Mouse (Mus musculus) kidney, postnatal 0 days (tissue): ENCODE measurements around the gene Gli2. TPM values are rescaled to one million over a fixed set of nuclear protein-coding genes. Genes with fewer than 3 reads are reported as not detected.
A peak's percentile ranks its signal among the peaks of the same experiment; 100 is the strongest.

Source experiments
- ATAC-seq: fragments of 200-750 bp; cut with Nextera tagmentation; replicated peaks from 2 replicates; pipeline ENCODE4 v1.8.0; 2017; ENCODE audit warnings: low read depth, moderate number of reproducible peaks, moderate TSS enrichment, moderate library complexity; ENCODE audit not compliant: low FRiP score
- DNase-seq: peaks from one replicate; pipeline ENCODE4 v3.0.0-alpha.2; 2016; ENCODE audit warnings: low spot score
- H3K27ac ChIP-seq: fragments of 300-500 bp; sonication (generic); 2 replicates; pipeline ENCODE4 v1.5.1; 2014; ENCODE audit warnings: mild to moderate bottlenecking
- H3K27me3 ChIP-seq: fragments of 300-500 bp; sonication (generic); 2 replicates; pipeline ENCODE4 v1.6.1; 2014; ENCODE audit warnings: low read length, mixed read lengths; ENCODE audit not compliant: insufficient read depth
- H3K36me3 ChIP-seq: fragments of 300-500 bp; sonication (generic); 2 replicates; pipeline ENCODE4 v1.6.1; 2014; ENCODE audit warnings: low read length, mixed read lengths; ENCODE audit not compliant: insufficient read depth
- H3K4me1 ChIP-seq: fragments of 300-500 bp; sonication (generic); replicated peaks from 2 replicates; pipeline ENCODE4 v1.6.1; 2014; ENCODE audit warnings: antibody characterized with exemption, low read length, mixed read lengths; ENCODE audit not compliant: insufficient read depth
- H3K4me2 ChIP-seq: fragments of 300-500 bp; sonication (generic); 2 replicates; pipeline ENCODE4 v1.6.1; 2014; ENCODE audit warnings: mild to moderate bottlenecking, low read length, moderate library complexity, mixed read lengths
- H3K4me3 ChIP-seq: fragments of 300-500 bp; sonication (generic); replicated peaks from 2 replicates; pipeline ENCODE4 v1.5.1; 2014; ENCODE audit warnings: low read depth, low read length
- H3K9ac ChIP-seq: fragments of 300-500 bp; sonication (generic); 2 replicates; pipeline ENCODE4 v1.6.1; 2014; ENCODE audit warnings: low read depth, low read length
- H3K9me3 ChIP-seq: fragments of 300-500 bp; sonication (generic); replicated peaks from 2 replicates; pipeline ENCODE4 v1.6.1; 2016; ENCODE audit warnings: low read length, inconsistent platforms, mixed read lengths
- CTCF ChIP-seq: IDR thresholded peaks from 2 replicates; pipeline ENCODE4 v1.5.1; 2016; ENCODE audit warnings: antibody characterized with exemption, low read depth, mild to moderate bottlenecking, moderate library complexity
- WGBS: fragments of 180-500 bp; shearing (Covaris S2); extraction: QIAGEN DNeasy Blood & Tissue Kit; methylation state at CpG from one replicate; pipeline ENCODE4 v1.1.7; 2014; 5-methylcytosine and 5-hydroxymethylcytosine counted together
- polyA plus RNA-seq: library from polyadenylated mRNA; unstranded; fragments of >200 nt; fragmentation: Nextera tagmentation; extraction: Ambion mirVana; gene quantifications from 2 replicates; pipeline ENCODE4 v1.2.1, GENCODE M21; 2015

Gli2 gene
- polyA plus RNA-seq, 1 experiment from 2014 or later: 2.6 TPM

- Histone ChIP-seq H3K4me1 (no peaks in the 10 kb centered on the region), H3K27ac (no peak overlapping the region), H3K36me3 (no peaks in the 10 kb centered on the region), H3K9me3 (no peaks in the 10 kb centered on the region), H3K9ac (no peak overlapping the region), H3K27me3 (peaks cover 3% of the 10 kb centered on the region; the same call in 1 of the 2 replicates), H3K4me3 (no peak overlapping the region), H3K4me2 (peak overlapping the region; percentile 11; the same call in 1 of the 2 replicates)
- ATAC-seq: peak; percentile 47
- peak; percentile 84 for TF ChIP-seq CTCF
- WGBS: 21% methylated on average over 10 of the region's 10 CpGs
- peak; percentile 85 for DNase-seq
These were observed 30.1 kb upstream of the Gli2 start for GRCm38 (mm10) chr1:119083468-119083921.

GRCm38 (mm10) chr1:119082231-119082991 is 29.0 kb upstream of the Gli2 start:
- H3K4me2 ChIP-seq: no peak overlapping the region
- DNase-seq (peak; percentile 81), ATAC-seq (0 out of 2 replicates have a peak, but pooled peaks have one; percentile 37)
- no peak overlapping the region for H3K4me3 ChIP-seq
- H3K9me3 ChIP-seq: no peaks in the 10 kb centered on the region
- no peak overlapping the region for H3K27ac ChIP-seq
- WGBS: 38% methylated on average over 12 of the region's 12 CpGs
- H3K9ac ChIP-seq: no peak overlapping the region
- peak; percentile 88 for TF ChIP-seq CTCF
- no peaks in the 10 kb centered on the region for H3K36me3 ChIP-seq
- no peaks in the 10 kb centered on the region for H3K4me1 ChIP-seq
- peaks cover 12% of the 10 kb centered on the region; the same call in 1 of the 2 replicates for H3K27me3 ChIP-seq

- no peaks in the 10 kb centered on the region for H3K36me3 ChIP-seq
- no peak for DNase-seq
- H3K4me1 ChIP-seq: no peaks in the 10 kb centered on the region
- H3K4me3 ChIP-seq: no peak overlapping the region
- no peak overlapping the region for H3K4me2 ChIP-seq
- ATAC-seq: no peak
- H3K9me3 ChIP-seq: no peaks in the 10 kb centered on the region
- no peak overlapping the region for H3K9ac ChIP-seq
- H3K27me3 ChIP-seq: peaks cover 16% of the 10 kb centered on the region
- H3K27ac ChIP-seq: no peak overlapping the region
- TF ChIP-seq CTCF: no peak
- 90% methylated on average over 7 of the region's 7 CpGs for WGBS
These were observed 24.5 kb upstream of the Gli2 start for GRCm38 (mm10) chr1:119077933-119078332.

- Histone ChIP-seq H3K4me3 (no peak overlapping the region), H3K27me3 (peaks cover 13% of the 10 kb centered on the region; the same call in 1 of the 2 replicates), H3K9ac (no peak overlapping the region), H3K36me3 (no peaks in the 10 kb centered on the region), H3K4me2 (no peak overlapping the region), H3K27ac (no peak overlapping the region), H3K4me1 (no peaks in the 10 kb centered on the region), H3K9me3 (no peaks in the 10 kb centered on the region)
- DNase-seq: no peak
- no peak for ATAC-seq
- no peak for TF ChIP-seq CTCF
- WGBS: 79% methylated on average over 4 of the region's 4 CpGs
These were observed 22.9 kb upstream of the Gli2 start for GRCm38 (mm10) chr1:119076333-119076732.

- H3K36me3 ChIP-seq: no peaks in the 10 kb centered on the region
- no peak overlapping the region for H3K9ac ChIP-seq
- H3K9me3 ChIP-seq: no peaks in the 10 kb centered on the region
- H3K27ac ChIP-seq: no peak overlapping the region
- H3K27me3 ChIP-seq: peaks cover 13% of the 10 kb centered on the region; the same call in 1 of the 2 replicates
- DNase-seq: no peak
- no peak for ATAC-seq
- 40% methylated on average over 3 of the region's 3 CpGs for WGBS
- TF ChIP-seq CTCF: no peak
- no peak overlapping the region for H3K4me3 ChIP-seq
- no peak overlapping the region for H3K4me2 ChIP-seq
- no peaks in the 10 kb centered on the region for H3K4me1 ChIP-seq
These were observed 22.5 kb upstream of the Gli2 start for GRCm38 (mm10) chr1:119075916-119076315.

- ATAC-seq (no peak), DNase-seq (no peak)
- no peaks in the 10 kb centered on the region for H3K4me1 ChIP-seq
- H3K9me3 ChIP-seq: no peaks in the 10 kb centered on the region
- H3K9ac ChIP-seq: no peak overlapping the region
- no peak for TF ChIP-seq CTCF
- peaks cover 13% of the 10 kb centered on the region; the same call in 1 of the 2 replicates for H3K27me3 ChIP-seq
- WGBS: 29% methylated on average over 6 of the region's 7 CpGs
- H3K4me2 ChIP-seq: no peak overlapping the region
- no peak overlapping the region for H3K4me3 ChIP-seq
- H3K36me3 ChIP-seq: no peaks in the 10 kb centered on the region
- no peak overlapping the region for H3K27ac ChIP-seq
These were observed 22.1 kb upstream of the Gli2 start for GRCm38 (mm10) chr1:119075500-119075899.
